8 mouse cellular contexts compared by ENCODE assay signal in the genomic region with DNA sequence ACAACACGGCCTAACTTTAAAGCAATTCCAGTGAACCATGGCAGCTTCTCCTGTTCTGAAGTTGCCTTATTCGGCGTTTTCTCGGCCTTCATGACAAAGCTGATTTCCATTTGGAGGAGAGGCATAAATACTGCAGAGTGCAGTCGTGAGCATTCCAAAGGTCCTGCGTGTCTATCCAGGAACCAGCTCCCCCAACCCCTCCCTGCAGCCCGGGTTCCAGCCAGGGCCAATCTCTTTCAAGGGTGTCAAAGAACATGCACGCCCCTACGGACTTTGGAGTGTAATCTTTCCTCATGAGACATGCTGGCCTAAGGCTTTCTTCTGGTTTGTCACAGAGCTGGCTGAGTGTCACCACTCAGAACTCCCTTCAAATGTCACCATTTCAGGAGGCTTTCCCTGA. TPM values are rescaled to one million over a fixed set of nuclear protein-coding genes. Genes with fewer than 3 reads are reported as not detected.
A peak's percentile ranks its signal among the peaks of the same experiment; 100 is the strongest.
DNase-seq lines count a peak whose midpoint lies in the region; ATAC-seq lines count a peak whose summit lies in the region.

No protein-coding gene starts in this region.

- no peaks in the 10 kb centered on the region for H3K27me3 ChIP-seq in heart, embryonic 12.5 days (replicated peaks)

- ATAC-seq in heart, embryonic 12.5 days (ENCODE audit: insufficient number of reproducible peaks, low FRiP score), result peak; percentile 60; the same call in 1 of the 2 replicates

- H3K36me3 ChIP-seq in heart, embryonic 12.5 days, result peaks cover 8% of the 10 kb centered on the region; the same call in 1 of the 2 replicates

- H3K4me3 ChIP-seq in heart, embryonic 12.5 days, result no peak overlapping the region

- H3K4me1 ChIP-seq in heart, embryonic 12.5 days (replicated peaks), result peaks cover 83% of the 10 kb centered on the region

- H3K9ac ChIP-seq in heart, embryonic 12.5 days, result peak overlapping the region; percentile 75

- peak overlapping the region; percentile 100 for H3K27ac ChIP-seq in heart, embryonic 12.5 days (ENCODE audit: poor library complexity, severe bottlenecking)

- WGBS in heart, embryonic 12.5 days, result 15% methylated on average over 9 of the region's 9 CpGs

- no peaks in the 10 kb centered on the region for H3K9me3 ChIP-seq in heart, embryonic 12.5 days (replicated peaks)

- DNase-seq in 3T3-L1 (ENCODE audit: low read depth, low spot score), result peak; percentile 91
- DNase-seq in adrenal gland, postnatal 10 days, result peak; percentile 86
- peak; percentile 88 for DNase-seq in kidney, postnatal 10 days
- DNase-seq in lung, postnatal 4 days, result peak; percentile 72 to 83
- no peak for DNase-seq in left cerebral cortex, adult 18-20 months (ENCODE audit: low spot score in 2 of 2)
- DNase-seq in cerebellum, postnatal 14 days, result no peak
- no peak for DNase-seq in right cerebral cortex, postnatal 25 days

- H3K4me2 ChIP-seq in heart, embryonic 12.5 days, result peak overlapping the region; percentile 41

RNA-seq across cellular contexts. Expression of gene Actn4, which starts 36.8 kb away (rescaled TPM):
- total RNA-seq in adrenal gland, postnatal 10 days (2021), result 100 to 1,000 TPM; 236 to 261 TPM
- 317 and 318 TPM in 2 replicates for polyA plus RNA-seq in heart, embryonic 12.5 days (2016; fragmentation: Nextera tagmentation; extraction: Ambion mirVana)
- 100 to 1,000 TPM; 192 TPM for total RNA-seq in left cerebral cortex, adult 18-20 months (2021)

RNA-seq across cellular contexts. Expression of gene Capn12, which starts 44.1 kb away (rescaled TPM):
- total RNA-seq in adrenal gland, postnatal 10 days (2021), result under 1 TPM; 0.15 to 0.67 TPM
- polyA plus RNA-seq in heart, embryonic 12.5 days (2016; fragmentation: Nextera tagmentation; extraction: Ambion mirVana), result 0.17 and 0.27 TPM in 2 replicates
- total RNA-seq in left cerebral cortex, adult 18-20 months (2021), result under 1 TPM; 0.61 to 0.95 TPM

RNA-seq across cellular contexts. Expression of gene Eif3k, which starts 56.3 kb away (rescaled TPM):
- total RNA-seq in adrenal gland, postnatal 10 days (2021), result 100 to 1,000 TPM; 240 to 250 TPM
- 254 and 255 TPM in 2 replicates for polyA plus RNA-seq in heart, embryonic 12.5 days (2016; fragmentation: Nextera tagmentation; extraction: Ambion mirVana)
- 100 to 1,000 TPM; 196 to 199 TPM for total RNA-seq in left cerebral cortex, adult 18-20 months (2021)

RNA-seq across cellular contexts. Expression of gene Map4k1, which starts 56.5 kb away (rescaled TPM):
- total RNA-seq in adrenal gland, postnatal 10 days (2021), result 1 to 10 TPM; 3.3 to 4.9 TPM
- polyA plus RNA-seq in heart, embryonic 12.5 days (2016; fragmentation: Nextera tagmentation; extraction: Ambion mirVana), result 5.8 and 6.5 TPM in 2 replicates
- 1 to 10 TPM; 1.0 to 1.7 TPM for total RNA-seq in left cerebral cortex, adult 18-20 months (2021)

Comparison
In these comparisons a context has a peak if more than half of its experiments do, and no peak if none do; other contexts are left out.
1. DNase-seq: peak in 3T3-L1 (single experiment), adrenal gland, postnatal 10 days (single experiment), kidney, postnatal 10 days (single experiment) and lung, postnatal 4 days (2 of 2); none in left cerebral cortex, adult 18-20 months (0 of 2), cerebellum, postnatal 14 days (0 of 2) and right cerebral cortex, postnatal 25 days (single experiment).